Mouse (Mus musculus) limb, embryonic 13.5 days (tissue): ENCODE measurements around the gene Ahnak2. TPM values are rescaled to one million over a fixed set of nuclear protein-coding genes. Genes with fewer than 3 reads are reported as not detected.

Experiments
- ATAC-seq: fragments of 200-750 bp; cut with Nextera tagmentation; 2 replicates; pipeline ENCODE4 v1.8.0; 2017; ENCODE audit warnings: low read depth, moderate number of reproducible peaks, moderate TSS enrichment; ENCODE audit not compliant: low FRiP score
- H3K27ac ChIP-seq: fragments of 300-500 bp; sonication (generic); 2 replicates; pipeline ENCODE4 v1.5.1; 2015; ENCODE audit warnings: inconsistent platforms, mild to moderate bottlenecking, moderate library complexity
- H3K27me3 ChIP-seq: fragments of 300-500 bp; sonication (generic); 2 replicates; pipeline ENCODE4 v1.6.1; 2015; ENCODE audit warnings: mild to moderate bottlenecking, inconsistent platforms
- H3K36me3 ChIP-seq: fragments of 300-500 bp; sonication (generic); 2 replicates; pipeline ENCODE4 v1.6.1; 2015; ENCODE audit warnings: inconsistent platforms, mild to moderate bottlenecking, moderate library complexity
- H3K4me1 ChIP-seq: fragments of 300-500 bp; sonication (generic); 2 replicates; pipeline ENCODE4 v1.6.1; 2015; ENCODE audit warnings: inconsistent platforms
- H3K4me2 ChIP-seq: fragments of 300-500 bp; sonication (generic); replicated peaks from 2 replicates; pipeline ENCODE4 v1.6.1; 2015; ENCODE audit warnings: inconsistent platforms, mild to moderate bottlenecking, moderate library complexity
- H3K4me3 ChIP-seq: fragments of 300-500 bp; sonication (generic); 2 replicates; pipeline ENCODE4 v1.5.1; 2015; ENCODE audit warnings: moderate library complexity, mild to moderate bottlenecking, inconsistent platforms
- H3K9ac ChIP-seq: fragments of 300-500 bp; sonication (generic); 2 replicates; pipeline ENCODE4 v1.6.1; 2015; ENCODE audit warnings: mild to moderate bottlenecking, inconsistent platforms
- H3K9me3 ChIP-seq: fragments of 300-500 bp; sonication (generic); 2 replicates; pipeline ENCODE4 v1.6.1; 2016; ENCODE audit warnings: inconsistent platforms
- WGBS: fragments of 180-500 bp; shearing (Covaris S2); methylation state at CpG from one replicate; pipeline ENCODE4 v1.1.7; 2015; 5-methylcytosine and 5-hydroxymethylcytosine counted together
- polyA plus RNA-seq: library from polyadenylated mRNA; unstranded; fragments of >200 nt; fragmentation: Nextera tagmentation; extraction: Ambion mirVana; gene quantifications from 2 replicates; pipeline ENCODE4 v1.2.1, GENCODE M21; 2015

Gene Ahnak2
- polyA plus RNA-seq, 1 experiment from 2014 or later, result 0.64 TPM

- Histone ChIP-seq H3K9ac (no peak overlapping the region), H3K4me3 (no peak overlapping the region), H3K27me3 (no peaks in the 10 kb centered on the region), H3K9me3 (no peaks in the 10 kb centered on the region), H3K4me1 (peaks cover 16% of the 10 kb centered on the region), H3K27ac (no peak overlapping the region), H3K4me2 (no peak overlapping the region), H3K36me3 (peaks cover 22% of the 10 kb centered on the region)
- ATAC-seq, result no peak
- 92% methylated on average over 5 of the region's 5 CpGs for WGBS
Observed at GRCm38 (mm10) chr12:112832411-112832810, 30.0 kb upstream of the Ahnak2 start.

- Histone ChIP-seq H3K27me3 (no peaks in the 10 kb centered on the region), H3K9ac (peak overlapping the region; percentile 84), H3K36me3 (peaks cover 40% of the 10 kb centered on the region), H3K4me2 (peak overlapping the region; percentile 74), H3K4me3 (peak overlapping the region; percentile 95), H3K27ac (no peak overlapping the region), H3K4me1 (peaks cover 34% of the 10 kb centered on the region), H3K9me3 (no peaks in the 10 kb centered on the region)
- ATAC-seq, result no peak
- 87% methylated on average over 3 of the region's 3 CpGs for WGBS
Observed at GRCm38 (mm10) chr12:112830570-112830969, 28.1 kb upstream of the Ahnak2 start.

- Histone ChIP-seq H3K4me3 (peak overlapping the region; percentile 95), H3K4me1 (peaks cover 35% of the 10 kb centered on the region), H3K27ac (peak overlapping the region; percentile 48; the same call in 1 of the 2 replicates), H3K9ac (peak overlapping the region; percentile 84), H3K27me3 (no peaks in the 10 kb centered on the region), H3K4me2 (peak overlapping the region; percentile 74), H3K9me3 (no peaks in the 10 kb centered on the region), H3K36me3 (peaks cover 43% of the 10 kb centered on the region)
- ATAC-seq, result no peak
- 33% methylated on average over 2 of the region's 2 CpGs for WGBS
Observed at GRCm38 (mm10) chr12:112830141-112830540, 27.7 kb upstream of the Ahnak2 start.

- H3K4me1 ChIP-seq, result peaks cover 38% of the 10 kb centered on the region
- peaks cover 50% of the 10 kb centered on the region for H3K36me3 ChIP-seq
- H3K9me3 ChIP-seq, result no peaks in the 10 kb centered on the region
- H3K27ac ChIP-seq, result peak within 1 kb of the TSS; percentile 87
- peak within 1 kb of the TSS; percentile 80 for H3K4me2 ChIP-seq
- H3K4me3 ChIP-seq, result peak within 1 kb of the TSS; percentile 95
- peak within 1 kb of the TSS; percentile 95 for H3K9ac ChIP-seq
- H3K27me3 ChIP-seq, result no peaks in the 10 kb centered on the region
- peak; percentile 97 for ATAC-seq
- 1% methylated on average over 70 of the region's 72 CpGs for WGBS
Observed at GRCm38 (mm10) chr12:112829244-112829864, 26.9 kb upstream of the Ahnak2 start, which contains the start of gene Cdca4. TSS of gene Cdca4 (minus strand) at chr12:112829423.

GRCm38 (mm10) chr12:112828501-112829243, 26.2 kb upstream of the Ahnak2 start:
- H3K4me2 ChIP-seq, result peak overlapping the region; percentile 80
- H3K36me3 ChIP-seq, result peaks cover 53% of the 10 kb centered on the region
- H3K4me1 ChIP-seq, result peaks cover 45% of the 10 kb centered on the region
- under 1% methylated on average over 45 of the region's 51 CpGs for WGBS
- H3K27me3 ChIP-seq, result no peaks in the 10 kb centered on the region
- H3K9me3 ChIP-seq, result no peaks in the 10 kb centered on the region
- H3K9ac ChIP-seq, result peak overlapping the region; percentile 95
- peak overlapping the region; percentile 87 for H3K27ac ChIP-seq
- ATAC-seq, result peak; percentile 83
- H3K4me3 ChIP-seq, result peak overlapping the region; percentile 95

- Histone ChIP-seq H3K27ac (no peak overlapping the region), H3K4me1 (peaks cover 54% of the 10 kb centered on the region), H3K4me2 (peak overlapping the region; percentile 80), H3K27me3 (no peaks in the 10 kb centered on the region), H3K36me3 (peaks cover 52% of the 10 kb centered on the region), H3K9ac (peak overlapping the region; percentile 95), H3K4me3 (peak overlapping the region; percentile 95; the same call in 1 of the 2 replicates), H3K9me3 (no peaks in the 10 kb centered on the region)
- 84% methylated on average over 5 of the region's 5 CpGs for WGBS
- no peak for ATAC-seq
Observed at GRCm38 (mm10) chr12:112825901-112826300, 23.4 kb upstream of the Ahnak2 start.

- peaks cover 46% of the 10 kb centered on the region for H3K4me1 ChIP-seq
- no peak for ATAC-seq
- WGBS, result 75% methylated on average over 4 of the region's 4 CpGs
- no peak overlapping the region for H3K4me2 ChIP-seq
- H3K27me3 ChIP-seq, result no peaks in the 10 kb centered on the region
- 0 out of 2 replicates have a peak overlapping the region, but pooled peaks have one; percentile 43 for H3K9ac ChIP-seq
- no peak overlapping the region for H3K27ac ChIP-seq
- peaks cover 79% of the 10 kb centered on the region for H3K36me3 ChIP-seq
- no peak overlapping the region for H3K4me3 ChIP-seq
- H3K9me3 ChIP-seq, result no peaks in the 10 kb centered on the region
Observed at GRCm38 (mm10) chr12:112823221-112823620, 20.8 kb upstream of the Ahnak2 start.

GRCm38 (mm10) chr12:112822676-112823075, 20.2 kb upstream of the Ahnak2 start:
- Histone ChIP-seq H3K9ac (no peak overlapping the region), H3K27ac (no peak overlapping the region), H3K4me2 (no peak overlapping the region), H3K9me3 (no peaks in the 10 kb centered on the region), H3K36me3 (peaks cover 80% of the 10 kb centered on the region), H3K4me1 (peaks cover 40% of the 10 kb centered on the region), H3K27me3 (no peaks in the 10 kb centered on the region), H3K4me3 (no peak overlapping the region)
- WGBS, result 69% methylated on average over 2 of the region's 2 CpGs
- no peak for ATAC-seq

GRCm38 (mm10) chr12:112821974-112822373, 19.5 kb upstream of the Ahnak2 start:
- no peak overlapping the region for H3K4me2 ChIP-seq
- no peak overlapping the region for H3K27ac ChIP-seq
- H3K9me3 ChIP-seq, result no peaks in the 10 kb centered on the region
- no peak for ATAC-seq
- no peak overlapping the region for H3K9ac ChIP-seq
- no peak overlapping the region for H3K4me3 ChIP-seq
- H3K36me3 ChIP-seq, result peaks cover 79% of the 10 kb centered on the region
- 87% methylated on average over 4 of the region's 4 CpGs for WGBS
- peaks cover 33% of the 10 kb centered on the region for H3K4me1 ChIP-seq
- no peaks in the 10 kb centered on the region for H3K27me3 ChIP-seq

- WGBS, result 68% methylated on average over 1 of the region's 1 CpGs
- Histone ChIP-seq H3K9me3 (no peaks in the 10 kb centered on the region), H3K27me3 (no peaks in the 10 kb centered on the region), H3K36me3 (peaks cover 74% of the 10 kb centered on the region), H3K4me3 (no peak overlapping the region), H3K27ac (no peak overlapping the region), H3K4me1 (peaks cover 26% of the 10 kb centered on the region), H3K4me2 (no peak overlapping the region), H3K9ac (no peak overlapping the region)
- ATAC-seq, result no peak
Observed at GRCm38 (mm10) chr12:112821216-112821615, 18.8 kb upstream of the Ahnak2 start.

- Histone ChIP-seq H3K4me3 (no peak overlapping the region), H3K9ac (no peak overlapping the region), H3K36me3 (peaks cover 67% of the 10 kb centered on the region), H3K9me3 (no peaks in the 10 kb centered on the region), H3K4me2 (no peak overlapping the region), H3K27ac (no peak overlapping the region), H3K4me1 (peaks cover 19% of the 10 kb centered on the region), H3K27me3 (no peaks in the 10 kb centered on the region)
- no peak for ATAC-seq
- WGBS, result 87% methylated on average over 12 of the region's 12 CpGs
Observed at GRCm38 (mm10) chr12:112820401-112820999, 18.0 kb upstream of the Ahnak2 start.

- H3K36me3 ChIP-seq, result peaks cover 68% of the 10 kb centered on the region
- no peak for ATAC-seq
Observed at GRCm38 (mm10) chr12:112819057-112819662, 16.7 kb upstream of the Ahnak2 start.

More at GRCm38 (mm10) chr12:112819057-112819662, 16.7 kb upstream of the Ahnak2 start:
- no peaks in the 10 kb centered on the region for H3K27me3 ChIP-seq
- no peak overlapping the region for H3K4me2 ChIP-seq
- no peak overlapping the region for H3K9ac ChIP-seq
- H3K9me3 ChIP-seq, result no peaks in the 10 kb centered on the region
- H3K4me1 ChIP-seq, result peaks cover 14% of the 10 kb centered on the region; the same call in 1 of the 2 replicates
- no peak overlapping the region for H3K4me3 ChIP-seq
- H3K27ac ChIP-seq, result no peak overlapping the region
- 89% methylated on average over 8 of the region's 8 CpGs for WGBS
